Mouse (Mus musculus) cerebellum, adult 18-20 months (tissue): ENCODE measurements at regions not wholly inside any gene's neighbourhood (a gene's known extent, or its start where the extent isn't known, plus 50 kb on each side); places are given as distances from the start of the nearest gene placed in this dataset.

ENCODE experiments used
- DNase-seq, 2 experiments: peaks; one replicate each; pipeline ENCODE4 v3.0.0; 2021

- DNase-seq: no peak
Measured at GRCm38 (mm10) chr9:25951144-25951543, 469.8 kb downstream of the Eepd1 start.

GRCm38 (mm10) chr9:25959082-25959481 is 477.7 kb downstream of the Eepd1 start:
- peak; percentile 2 to 5 for DNase-seq

GRCm38 (mm10) chr9:25985450-25985849 is 504.1 kb downstream of the Eepd1 start:
- DNase-seq: no peak

GRCm38 (mm10) chr9:25985920-25986319 is 504.6 kb downstream of the Eepd1 start:
- no peak for DNase-seq

- no peak for DNase-seq
Measured at GRCm38 (mm10) chr9:26001821-26002220, 520.5 kb downstream of the Eepd1 start.
